Mouse (Mus musculus) forebrain, embryonic 16.5 days (tissue): Measurements from ENCODE around the gene Spata19. TPM values are rescaled to one million over a fixed set of nuclear protein-coding genes. Genes with fewer than 3 reads are reported as not detected.

Source experiments
- ATAC-seq: fragments of 200-750 bp; cut with Nextera tagmentation; 2 replicates; pipeline ENCODE4 v1.8.0; 2017; ENCODE audit warnings: mild to moderate bottlenecking, moderate library complexity
- H3K27ac ChIP-seq: fragments of 300-500 bp; sonication (generic); 2 replicates; pipeline ENCODE4 v1.5.1; 2014; ENCODE audit warnings: low read length, control low read depth
- H3K27me3 ChIP-seq: fragments of 300-500 bp; sonication (generic); replicated peaks from 2 replicates; pipeline ENCODE4 v1.6.1; 2014; ENCODE audit warnings: low read length; ENCODE audit not compliant: control insufficient read depth, insufficient read depth
- H3K36me3 ChIP-seq: fragments of 300-500 bp; sonication (generic); 2 replicates; pipeline ENCODE4 v1.6.1; 2014; ENCODE audit not compliant: control insufficient read depth, insufficient read depth
- H3K4me1 ChIP-seq: fragments of 300-500 bp; sonication (generic); replicated peaks from 2 replicates; pipeline ENCODE4 v1.6.1; 2014; ENCODE audit warnings: low read length; ENCODE audit not compliant: control insufficient read depth, insufficient read depth
- H3K4me2 ChIP-seq: fragments of 300-500 bp; sonication (generic); 2 replicates; pipeline ENCODE4 v1.6.1; 2014; ENCODE audit warnings: mild to moderate bottlenecking, low read length, control low read depth
- H3K4me3 ChIP-seq: fragments of 300-500 bp; sonication (generic); replicated peaks from 2 replicates; pipeline ENCODE4 v1.5.1; 2014; ENCODE audit warnings: mild to moderate bottlenecking, low read length, control low read depth
- H3K9ac ChIP-seq: fragments of 300-500 bp; sonication (generic); replicated peaks from 2 replicates; pipeline ENCODE4 v1.6.1; 2014; ENCODE audit warnings: low read depth, low read length, control low read depth
- H3K9me3 ChIP-seq: fragments of 300-500 bp; sonication (generic); 2 replicates; pipeline ENCODE4 v1.6.1; 2016; ENCODE audit warnings: low read length; ENCODE audit not compliant: control insufficient read depth
- WGBS: fragments of 180-500 bp; shearing (Covaris S2); extraction: QIAGEN DNeasy Blood & Tissue Kit; methylation state at CpG from one replicate; pipeline ENCODE4 v1.1.7; 2014; 5-methylcytosine and 5-hydroxymethylcytosine counted together
- polyA plus RNA-seq: library from polyadenylated mRNA; unstranded; fragments of >200 nt; fragmentation: Nextera tagmentation; extraction: Ambion mirVana; gene quantifications from 2 replicates; pipeline ENCODE4 v1.2.1, GENCODE M21; 2015

Spata19 gene
- polyA plus RNA-seq, 1 experiment from 2014 or later: not detected

DNA sequence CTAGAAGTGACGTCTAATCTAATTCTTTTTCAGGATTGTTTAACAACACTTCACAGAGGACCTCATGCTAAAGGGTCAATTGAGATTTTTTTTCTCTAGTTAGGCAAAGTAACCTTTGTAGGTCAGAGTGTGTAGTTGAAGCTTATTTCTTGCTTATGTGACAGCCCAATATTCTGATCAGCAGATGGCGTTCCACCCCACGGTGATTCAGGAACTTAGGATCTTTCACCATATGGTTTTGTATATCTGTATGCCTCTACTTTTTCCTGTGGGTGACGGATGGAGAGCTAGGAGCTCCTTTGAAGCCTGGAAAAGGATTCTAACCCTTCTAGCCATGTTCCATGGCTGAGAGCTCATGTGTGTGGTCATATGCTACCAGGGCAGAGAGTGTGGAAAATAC lies 27.9 kb downstream of the Spata19 start:
- H3K27ac ChIP-seq: no peak overlapping the region
- no peaks in the 10 kb centered on the region for H3K36me3 ChIP-seq
- no peak for ATAC-seq
- H3K4me1 ChIP-seq: 0 out of 2 replicates have a peak, but pooled peaks cover 2% of the 10 kb centered on the region
- H3K9me3 ChIP-seq: no peaks in the 10 kb centered on the region
- no peak overlapping the region for H3K4me2 ChIP-seq
- H3K9ac ChIP-seq: no peak overlapping the region
- whole genome bisulfite sequencing: 66% methylated on average over 4 of the region's 4 CpGs
- H3K27me3 ChIP-seq: no peaks in the 10 kb centered on the region
- no peak overlapping the region for H3K4me3 ChIP-seq

GRCm38 (mm10) chr9:27428552-27428951 lies 32.0 kb downstream of the Spata19 start:
- Histone ChIP-seq H3K36me3 (no peaks in the 10 kb centered on the region), H3K4me2 (no peak overlapping the region), H3K27ac (no peak overlapping the region), H3K4me3 (no peak overlapping the region), H3K9ac (no peak overlapping the region), H3K4me1 (no peaks in the 10 kb centered on the region), H3K27me3 (no peaks in the 10 kb centered on the region), H3K9me3 (no peaks in the 10 kb centered on the region)
- ATAC-seq: no peak
- 51% methylated on average over 4 of the region's 4 CpGs for WGBS

DNA sequence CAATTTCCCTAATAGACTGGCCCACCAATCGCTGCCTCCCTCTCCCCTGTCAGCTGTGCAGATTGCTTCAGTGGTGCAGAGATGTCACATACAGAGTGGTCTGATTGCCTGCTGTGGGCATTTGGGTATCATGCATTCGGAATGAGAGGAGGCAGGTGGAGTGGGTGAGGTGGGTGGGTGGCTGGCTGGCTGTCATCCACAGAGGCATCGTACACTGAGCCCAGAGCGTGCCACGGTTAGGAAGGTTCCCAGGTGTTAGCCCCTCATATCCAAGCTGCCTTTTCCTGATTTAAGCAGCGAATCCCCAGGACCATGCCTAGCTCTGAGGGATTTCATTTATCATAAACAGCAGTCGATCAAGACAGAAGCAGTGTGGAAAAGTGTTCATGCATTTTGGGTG lies 36.7 kb downstream of the Spata19 start:
- Histone ChIP-seq H3K4me1 (peaks cover 23% of the 10 kb centered on the region), H3K4me3 (no peak overlapping the region), H3K9me3 (no peaks in the 10 kb centered on the region), H3K9ac (no peak overlapping the region), H3K27ac (no peak overlapping the region), H3K4me2 (no peak overlapping the region), H3K36me3 (no peaks in the 10 kb centered on the region), H3K27me3 (no peaks in the 10 kb centered on the region)
- no peak for ATAC-seq
- WGBS: 83% methylated on average over 7 of the region's 7 CpGs

DNA sequence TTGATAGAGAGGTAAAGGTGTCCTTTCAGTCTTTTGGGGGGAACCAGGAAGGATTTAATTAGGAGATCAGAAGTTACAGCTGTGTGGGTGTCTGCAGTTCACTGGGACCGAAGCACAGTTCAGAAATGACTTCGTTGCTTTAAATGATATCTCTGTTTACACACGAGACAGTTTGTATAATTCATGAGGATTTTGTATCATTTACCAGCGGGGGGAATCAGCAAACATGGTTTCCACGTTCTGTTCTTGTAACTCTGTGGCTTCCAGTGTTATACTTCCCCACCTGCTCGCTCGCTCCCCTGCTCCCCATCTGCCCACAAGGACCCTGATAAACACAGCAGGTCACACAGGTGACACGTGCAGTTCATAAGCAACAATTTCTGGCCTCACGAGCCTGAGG lies 39.3 kb downstream of the Spata19 start:
- Histone ChIP-seq H3K9ac (no peak overlapping the region), H3K9me3 (no peaks in the 10 kb centered on the region), H3K4me2 (no peak overlapping the region), H3K4me1 (peaks cover 23% of the 10 kb centered on the region), H3K4me3 (no peak overlapping the region), H3K36me3 (no peaks in the 10 kb centered on the region), H3K27me3 (no peaks in the 10 kb centered on the region), H3K27ac (no peak overlapping the region)
- ATAC-seq: no peak
- 63% methylated on average over 9 of the region's 9 CpGs for WGBS

DNA sequence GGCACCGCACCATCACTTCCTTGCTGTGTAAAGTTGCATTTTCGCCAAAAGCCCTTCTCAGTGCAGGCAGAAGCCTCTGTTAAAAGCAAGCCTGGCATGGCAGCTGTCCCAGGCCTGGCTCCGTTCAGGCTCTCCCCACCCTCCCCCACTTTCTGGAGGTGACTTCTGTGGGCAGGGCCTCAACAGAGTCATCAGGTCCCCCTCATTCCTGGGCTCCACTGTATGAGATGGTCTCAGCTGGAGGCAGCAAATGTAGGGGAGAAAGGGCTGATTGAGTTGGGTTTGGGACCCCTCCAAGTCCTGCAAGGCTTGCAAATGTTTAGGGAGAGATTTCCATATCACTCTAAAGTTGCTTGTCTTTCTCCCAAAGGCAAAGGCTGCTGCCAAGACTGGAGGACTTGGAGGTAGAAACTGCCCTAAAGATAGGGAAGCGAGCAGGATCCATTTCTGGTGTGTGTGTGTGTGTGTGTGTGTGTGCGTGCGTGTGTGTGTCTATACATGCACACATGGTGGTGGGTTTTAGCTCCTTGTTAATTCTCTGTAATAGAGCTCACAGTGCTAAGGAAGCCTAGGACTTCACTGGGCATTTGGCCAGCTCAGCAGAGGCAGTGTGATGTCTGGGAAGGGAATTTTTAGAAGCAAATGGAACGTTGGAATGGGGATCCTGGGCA lies 40.9 kb downstream of the Spata19 start:
- Histone ChIP-seq H3K4me3 (no peak overlapping the region), H3K27ac (peak overlapping the region; percentile 62), H3K36me3 (no peaks in the 10 kb centered on the region), H3K9me3 (no peaks in the 10 kb centered on the region), H3K27me3 (no peaks in the 10 kb centered on the region), H3K4me1 (peaks cover 23% of the 10 kb centered on the region), H3K9ac (no peak overlapping the region), H3K4me2 (no peak overlapping the region)
- WGBS: 34% methylated on average over 7 of the region's 7 CpGs
- peak; percentile 82 for ATAC-seq

DNA sequence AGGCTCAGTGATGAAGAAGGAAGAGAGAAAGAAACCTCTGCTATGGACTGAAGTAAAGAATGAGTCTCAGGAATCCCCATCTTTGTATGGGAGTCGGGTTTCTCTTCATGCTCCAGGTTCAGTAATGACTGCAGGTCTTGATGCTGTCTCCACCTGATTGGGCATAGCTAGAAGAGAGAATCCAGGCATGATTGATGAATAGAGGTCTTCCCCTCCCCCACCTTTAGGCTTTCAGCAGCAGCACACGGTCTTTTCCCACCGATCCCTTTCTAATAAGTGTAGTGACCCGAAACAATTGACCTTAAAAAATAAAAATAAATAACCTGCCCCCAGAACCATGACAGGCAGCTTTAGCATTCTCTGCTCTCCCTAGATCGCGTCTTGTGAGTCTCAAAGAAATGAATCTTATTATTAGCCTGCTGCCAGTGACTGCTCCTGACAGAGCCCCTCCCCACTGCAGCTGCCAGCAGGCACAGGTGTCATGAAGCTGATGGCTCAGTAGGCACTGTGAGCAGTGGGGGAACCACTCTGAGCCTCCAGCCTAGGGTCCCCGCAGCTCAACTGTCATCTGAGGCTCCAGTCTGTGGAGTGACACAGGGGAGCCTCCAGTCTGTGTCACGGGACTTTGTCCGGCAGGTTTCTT lies 53.3 kb downstream of the Spata19 start:
- Histone ChIP-seq H3K27ac (no peak overlapping the region), H3K4me2 (no peak overlapping the region), H3K4me3 (no peak overlapping the region), H3K9me3 (no peaks in the 10 kb centered on the region), H3K27me3 (no peaks in the 10 kb centered on the region), H3K4me1 (peaks cover 13% of the 10 kb centered on the region), H3K36me3 (no peaks in the 10 kb centered on the region), H3K9ac (no peak overlapping the region)
- ATAC-seq: peak; percentile 61
- 24% methylated on average over 9 of the region's 9 CpGs for WGBS

Other genes starting within 250 kb of the Spata19 start
- gene Jam3, start 241.4 kb upstream of the Spata19 start, polyA plus RNA-seq: 60.2 and 62.2 TPM in 2 replicates
- gene Igsf9b, start 97.6 kb upstream of the Spata19 start, polyA plus RNA-seq: 12.0 and 16.7 TPM in 2 replicates